Comparison of ENCODE assay signal across 24 mouse cellular contexts in genomic region chr10:99576301-99576700, GRCm38 (mm10).
"Had no signal": no experiment of that assay in that cellular context is flagged by ENCODE, and none has a peak within 500 bp of the region (broad histone marks: within the 10 kb centered on the region; RNA-seq: fewer than 3 reads in every experiment).

No protein-coding gene starts in this region.

- H3K4me2 ChIP-seq: heart, embryonic 12.5 days; hindbrain, embryonic 12.5 days; hindbrain, embryonic 14.5 days; intestine, embryonic 15.5 days; limb, embryonic 13.5 days; limb, embryonic 15.5 days; liver, embryonic 12.5 days had no signal

- H3K27me3 ChIP-seq: heart, embryonic 12.5 days; hindbrain, embryonic 12.5 days; intestine, embryonic 15.5 days; liver, embryonic 12.5 days had no signal

- H3K4me3 ChIP-seq: gastrocnemius, adult 2 months; heart, embryonic 10.5 days; heart, embryonic 12.5 days; hindbrain, embryonic 10.5 days; hindbrain, embryonic 12.5 days; intestine, embryonic 15.5 days; layer of hippocampus, adult 2 months; limb, embryonic 13.5 days; limb, embryonic 15.5 days; liver, embryonic 12.5 days had no signal

- H3K4me1 ChIP-seq: intestine, embryonic 15.5 days; limb, embryonic 13.5 days; limb, embryonic 15.5 days; liver, embryonic 12.5 days had no signal

- ATAC-seq: intestine, embryonic 15.5 days; intestine, postnatal 0 days; liver, embryonic 12.5 days had no signal

- H3K36me3 ChIP-seq: heart, embryonic 10.5 days; heart, embryonic 12.5 days; hindbrain, embryonic 10.5 days; hindbrain, embryonic 12.5 days; intestine, embryonic 15.5 days; limb, embryonic 13.5 days; limb, embryonic 15.5 days; liver, embryonic 12.5 days had no signal

- DNase-seq: gastrocnemius, adult 2 months; gastrocnemius, postnatal 10 days; gastrocnemius, postnatal 25 days; heart, adult 18-20 months; heart, postnatal 10 days; heart, postnatal 4 days; kidney, adult 18-20 months; kidney, adult 8-10 months; kidney, postnatal 10 days; kidney, postnatal 25 days; kidney, postnatal 4 days; layer of hippocampus, postnatal 36 days; left cerebral cortex, postnatal 4 days had no signal

- H3K9ac ChIP-seq: heart, embryonic 12.5 days; hindbrain, embryonic 12.5 days; hindbrain, embryonic 14.5 days; intestine, embryonic 15.5 days; limb, embryonic 13.5 days; limb, embryonic 15.5 days; liver, embryonic 12.5 days had no signal

- H3K9me3 ChIP-seq: heart, embryonic 10.5 days; heart, embryonic 12.5 days; hindbrain, embryonic 10.5 days; hindbrain, embryonic 12.5 days; intestine, embryonic 15.5 days; limb, embryonic 13.5 days; limb, embryonic 15.5 days; liver, embryonic 12.5 days had no signal

- H3K27ac ChIP-seq: gastrocnemius, adult 2 months; heart, embryonic 10.5 days; hindbrain, embryonic 10.5 days; hindbrain, embryonic 12.5 days; intestine, embryonic 15.5 days; layer of hippocampus, adult 2 months; limb, embryonic 13.5 days; limb, embryonic 15.5 days; liver, embryonic 12.5 days had no signal
